Mouse (Mus musculus) thymus, postnatal 25 days (tissue): ENCODE measurements around the gene Utp15.
A peak's percentile ranks its signal among the peaks of the same experiment; 100 is the strongest.

Source experiments
- DNase-seq: peaks from one replicate; pipeline ENCODE4 v3.0.0; 2022

Utp15 gene

DNA sequence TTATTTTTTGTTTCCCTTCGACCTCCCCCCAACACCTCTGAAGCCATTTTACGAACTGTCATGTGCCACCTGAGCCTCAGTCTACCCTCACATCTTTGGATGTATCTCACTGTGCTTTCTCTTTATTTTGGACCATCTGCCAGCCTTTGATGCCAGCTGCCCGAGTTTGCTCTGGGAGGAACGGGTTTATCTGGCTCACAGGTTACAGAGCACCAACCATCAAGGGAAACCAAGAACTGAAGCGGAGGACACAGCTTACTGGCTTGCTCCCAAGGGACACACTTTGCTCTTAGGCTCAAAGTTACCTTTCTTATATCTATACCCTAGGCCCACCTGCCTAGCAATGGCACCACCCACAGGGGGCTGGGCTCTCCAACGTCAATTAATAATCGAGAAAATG, 17.5 kb downstream of the Utp15 start:
- DNase-seq, result no peak

GRCm38 (mm10) chr13:98244571-98245350, 18.1 kb downstream of the Utp15 start:
- DNase-seq, result no peak

DNA sequence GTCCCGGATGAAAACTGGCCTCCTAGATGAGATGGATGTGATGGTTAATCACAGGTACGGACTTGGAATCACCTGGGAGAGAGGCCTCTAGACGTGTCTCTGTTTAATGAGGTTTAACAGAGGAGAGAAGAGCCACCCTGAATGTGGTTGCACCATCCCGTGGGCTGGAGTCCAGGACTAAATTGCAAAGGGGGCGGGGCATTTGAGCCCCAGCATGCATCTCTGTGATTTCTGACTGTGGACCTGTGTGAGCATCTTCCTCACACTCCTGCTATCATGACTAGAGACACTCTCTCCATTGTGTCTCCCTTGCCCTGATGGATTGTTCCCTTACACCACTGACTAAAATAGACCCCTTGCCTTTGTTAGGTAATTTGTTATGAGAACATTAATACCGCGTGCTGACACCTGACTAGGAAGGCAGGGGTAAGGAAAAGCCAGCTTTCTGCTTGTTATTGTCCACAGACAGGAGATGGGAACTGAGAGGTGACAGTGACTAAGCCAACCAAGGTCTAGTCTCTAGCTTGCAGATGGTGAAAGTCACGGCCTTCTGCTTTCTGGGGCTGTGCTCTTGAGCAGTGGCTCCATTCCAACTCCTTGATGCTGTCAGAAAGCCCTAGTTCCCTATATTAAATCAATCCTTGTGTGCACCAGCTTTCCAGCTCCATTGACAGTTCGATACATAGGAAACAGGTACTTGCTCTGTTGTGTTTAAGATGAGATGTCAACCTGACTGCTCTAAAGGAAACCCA, 21.1 kb downstream of the Utp15 start:
- no peak for DNase-seq

DNA sequence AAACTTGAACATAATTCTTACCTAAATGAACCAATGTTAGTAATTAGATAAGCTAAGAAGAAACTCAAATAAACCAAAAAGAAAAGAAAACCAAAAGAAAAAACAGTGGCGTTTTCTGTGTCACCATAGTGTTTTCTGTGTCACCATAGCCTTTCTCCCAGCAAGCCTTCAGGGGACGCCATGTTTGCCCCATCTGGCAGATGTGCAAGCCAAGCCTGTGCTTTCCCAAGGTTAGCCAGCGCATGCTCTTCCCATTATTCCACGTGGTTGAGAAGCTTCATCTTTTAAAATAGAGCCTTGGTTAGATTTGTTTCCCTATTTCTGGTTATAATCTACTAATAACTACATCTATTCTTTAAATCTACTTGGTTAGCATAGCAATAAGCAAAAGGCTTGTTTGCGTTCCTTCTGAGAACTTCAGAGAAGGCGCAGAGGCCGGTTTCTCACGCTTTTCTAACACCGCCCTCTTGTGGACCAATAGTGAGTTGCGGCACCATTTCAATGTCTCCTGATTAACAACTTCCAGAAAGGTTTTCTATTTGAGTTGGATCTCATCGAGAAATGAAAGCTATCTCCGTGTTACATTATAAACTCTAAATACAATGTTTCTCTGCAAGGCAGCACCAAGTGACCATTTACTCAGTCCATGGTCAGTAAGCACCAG, 22.7 kb downstream of the Utp15 start:
- DNase-seq, result peak; percentile 46

DNA sequence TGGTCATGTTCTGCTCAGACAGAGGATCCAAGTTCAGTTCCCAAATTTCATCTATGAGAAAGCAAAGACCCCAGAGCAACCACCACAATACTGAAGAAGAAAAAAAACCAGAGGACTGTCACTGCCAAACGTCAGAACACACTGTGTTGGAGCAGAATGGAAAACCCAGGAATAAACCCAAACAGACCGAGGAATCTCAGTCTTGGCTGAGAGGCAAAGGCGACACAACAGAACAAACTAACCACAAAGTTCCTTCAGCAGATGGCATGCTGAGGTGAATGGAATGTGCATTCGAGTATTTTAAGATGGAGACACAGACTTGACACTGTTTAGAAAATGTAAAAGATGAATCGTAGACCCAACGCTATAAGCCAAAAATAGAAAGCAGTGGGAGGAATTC, 27.4 kb downstream of the Utp15 start:
- DNase-seq, result no peak

GRCm38 (mm10) chr13:98230511-98230910, 32.3 kb downstream of the Utp15 start:
- DNase-seq, result no peak

- DNase-seq, result no peak
These were observed 36.6 kb downstream of the Utp15 start for GRCm38 (mm10) chr13:98226225-98226624.

GRCm38 (mm10) chr13:98222848-98223247, 40.0 kb downstream of the Utp15 start:
- peak; percentile 11 for DNase-seq

DNA sequence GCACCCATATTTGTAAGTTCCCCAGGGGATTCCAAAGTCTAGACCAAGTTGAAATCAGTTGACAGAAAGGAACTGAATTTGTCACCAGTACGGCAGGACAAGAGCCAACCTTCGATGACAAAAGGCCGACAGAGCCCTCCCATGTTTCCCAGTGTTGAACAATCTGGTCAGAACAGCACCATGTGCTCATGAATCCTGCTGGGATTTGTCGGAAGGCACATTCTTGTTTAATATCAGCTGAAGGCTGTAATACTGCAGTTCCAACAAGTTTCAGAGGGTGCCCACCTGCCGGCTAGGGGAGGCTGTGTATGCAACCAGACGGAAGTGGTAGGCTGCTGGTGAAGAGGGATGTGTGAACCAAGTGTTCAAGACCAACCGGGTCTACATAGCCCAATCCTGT, 52.7 kb downstream of the Utp15 start:
- no peak for DNase-seq

- DNase-seq, result peak; percentile 11
These were observed 54.0 kb downstream of the Utp15 start for GRCm38 (mm10) chr13:98208842-98209241.

DNA sequence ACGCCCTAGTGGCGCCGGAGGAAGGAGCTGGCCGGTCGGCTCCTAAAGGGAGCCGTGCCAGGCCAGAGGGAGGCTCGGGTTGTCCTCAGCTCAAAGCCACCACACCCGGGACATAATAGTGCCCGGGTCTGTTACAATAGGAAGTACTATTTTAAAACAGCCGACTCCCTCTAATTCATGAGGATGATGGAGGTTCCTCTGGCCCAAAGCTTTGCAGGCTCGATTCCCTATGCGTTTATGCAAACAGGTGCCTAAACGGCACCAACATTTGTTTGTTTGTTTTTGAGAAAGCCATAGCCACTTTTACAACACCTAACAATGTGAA, 56.3 kb downstream of the Utp15 start:
- no peak for DNase-seq

GRCm38 (mm10) chr13:98205771-98206545, 56.9 kb downstream of the Utp15 start, which contains the start of gene Arhgef28:
Arhgef28 (minus strand) TSS chr13:98206439.
- peak; percentile 49 for DNase-seq

GRCm38 (mm10) chr13:98205111-98205510, 57.7 kb downstream of the Utp15 start:
- no peak for DNase-seq

GRCm38 (mm10) chr13:98204371-98204770, 58.5 kb downstream of the Utp15 start:
- no peak for DNase-seq

- no peak for DNase-seq
These were observed 61.4 kb downstream of the Utp15 start for GRCm38 (mm10) chr13:98201436-98201835.
